Mouse (Mus musculus): ENCODE measurements at regions not wholly inside any gene's neighbourhood (a gene's known extent, or its start where the extent isn't known, plus 50 kb on each side); places are given as distances from the start of the nearest gene placed in this dataset.
A peak's percentile ranks its signal among the peaks of the same experiment; 100 is the strongest.

- no peak for ATAC-seq (replicated peaks; ENCODE audit: poor library complexity, severe bottlenecking)
Observed at GRCm38 (mm10) chr15:62395377-62395776, 1449.6 kb downstream of the Gsdmc2 start.

DNA sequence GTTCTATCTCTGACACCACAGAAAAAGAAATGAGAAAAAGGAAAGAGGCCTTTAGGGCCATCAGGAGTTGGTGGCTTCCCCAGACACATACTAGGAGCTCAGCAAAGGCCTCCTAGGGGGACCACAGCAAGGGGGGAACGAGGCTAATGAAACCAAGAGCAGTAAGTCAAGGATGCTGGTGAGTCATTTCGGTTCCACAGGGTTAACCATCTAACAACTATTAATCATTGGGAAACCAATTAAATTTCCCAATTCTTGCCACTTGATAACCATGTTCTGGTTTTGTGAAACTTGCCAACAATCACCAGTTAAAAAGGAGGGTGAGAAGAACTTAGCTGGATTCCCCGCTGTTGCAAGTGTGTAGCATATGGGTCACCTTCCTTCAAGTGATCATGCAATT lies 1451.6 kb downstream of the Gsdmc2 start:
- ATAC-seq (replicated peaks; ENCODE audit: poor library complexity, severe bottlenecking) = 0 out of 2 replicates have a peak, but pooled peaks have one; percentile 28

DNA sequence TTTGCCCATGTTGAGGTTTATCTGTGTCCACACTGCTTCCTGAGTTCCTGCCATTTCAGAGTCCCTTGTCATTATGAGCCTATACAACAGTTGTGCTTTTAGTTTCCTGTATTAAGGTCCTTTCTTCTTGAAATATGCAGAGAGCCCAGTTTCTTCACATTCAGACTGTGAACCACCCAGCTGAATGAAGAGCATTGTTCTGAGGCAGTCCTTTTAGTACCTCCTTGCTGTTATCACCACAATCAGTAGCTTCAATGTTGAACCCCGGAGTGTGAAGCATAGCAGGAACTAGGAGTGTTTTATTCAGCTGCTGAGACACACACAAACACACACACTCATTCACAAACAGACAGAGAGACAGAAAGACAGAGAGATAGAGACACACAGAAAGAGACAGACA lies 1452.1 kb downstream of the Gsdmc2 start:
- ATAC-seq (replicated peaks; ENCODE audit: poor library complexity, severe bottlenecking) = no peak

- ATAC-seq (replicated peaks; ENCODE audit: poor library complexity, severe bottlenecking) = peak; percentile 85
Observed at GRCm38 (mm10) chr15:62392381-62392780, 1452.6 kb downstream of the Gsdmc2 start.

- peak; percentile 49 for ATAC-seq (replicated peaks; ENCODE audit: poor library complexity, severe bottlenecking)
Observed at GRCm38 (mm10) chr15:62389431-62390105, 1455.4 kb downstream of the Gsdmc2 start.

- ATAC-seq (replicated peaks; ENCODE audit: poor library complexity, severe bottlenecking) = peak; percentile 63
Observed at GRCm38 (mm10) chr15:62382233-62382632, 1459.4 kb upstream of the A1bg start.

GRCm38 (mm10) chr15:62374641-62375040 lies 1451.8 kb upstream of the A1bg start:
- no peak for ATAC-seq (replicated peaks; ENCODE audit: poor library complexity, severe bottlenecking)

DNA sequence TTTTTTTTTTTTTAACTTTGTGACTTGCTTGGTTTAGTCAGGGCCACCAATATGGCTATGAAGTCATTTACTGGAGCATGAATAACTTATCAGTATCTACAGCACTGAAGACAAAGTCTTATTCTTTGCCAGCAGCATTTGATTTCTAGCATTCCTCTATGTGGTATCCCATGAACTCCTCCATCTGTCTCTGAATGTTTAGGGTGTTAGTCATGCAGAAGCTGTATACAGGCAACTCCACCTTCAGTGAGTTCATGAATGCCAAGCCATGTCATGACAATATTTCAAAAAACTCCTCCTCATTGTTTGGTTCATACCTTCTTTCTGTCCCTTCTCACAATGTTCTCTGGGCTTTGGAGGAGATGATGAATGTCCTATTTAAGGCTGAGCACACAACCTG lies 1438.4 kb upstream of the A1bg start:
- no peak for ATAC-seq (replicated peaks; ENCODE audit: poor library complexity, severe bottlenecking)

GRCm38 (mm10) chr15:62358338-62359239 lies 1435.8 kb upstream of the A1bg start:
- ATAC-seq (replicated peaks; ENCODE audit: poor library complexity, severe bottlenecking) = no peak

- ATAC-seq (replicated peaks; ENCODE audit: poor library complexity, severe bottlenecking) = no peak
Observed at GRCm38 (mm10) chr15:62353786-62354185, 1431.0 kb upstream of the A1bg start.

- peak; percentile 81 for ATAC-seq (replicated peaks; ENCODE audit: poor library complexity, severe bottlenecking)
Observed at GRCm38 (mm10) chr15:62350862-62351757, 1428.3 kb upstream of the A1bg start.

DNA sequence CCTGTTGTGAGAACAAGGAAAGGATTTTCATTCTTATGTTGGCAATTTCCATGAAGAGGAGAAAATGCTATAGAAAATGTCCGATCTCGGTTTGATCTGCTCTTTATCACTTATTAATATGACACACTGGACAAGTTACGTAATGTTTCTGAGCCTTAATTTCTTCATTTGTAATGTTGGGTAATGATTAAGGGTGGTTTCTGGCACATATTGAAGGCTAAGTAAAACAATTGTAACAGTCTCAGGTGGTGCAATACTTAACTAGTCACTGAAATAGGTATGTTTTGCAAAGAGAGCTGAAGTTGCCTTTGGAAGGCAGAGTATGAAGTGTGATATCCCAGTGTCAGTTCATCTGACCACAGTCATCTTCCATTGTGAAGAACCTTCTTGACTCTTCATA lies 1427.2 kb upstream of the A1bg start:
- ATAC-seq (replicated peaks; ENCODE audit: poor library complexity, severe bottlenecking) = peak; percentile 46; the same call in 1 of the 2 replicates

- no peak for ATAC-seq (replicated peaks; ENCODE audit: poor library complexity, severe bottlenecking)
Observed at GRCm38 (mm10) chr15:62348956-62349355, 1426.1 kb upstream of the A1bg start.

DNA sequence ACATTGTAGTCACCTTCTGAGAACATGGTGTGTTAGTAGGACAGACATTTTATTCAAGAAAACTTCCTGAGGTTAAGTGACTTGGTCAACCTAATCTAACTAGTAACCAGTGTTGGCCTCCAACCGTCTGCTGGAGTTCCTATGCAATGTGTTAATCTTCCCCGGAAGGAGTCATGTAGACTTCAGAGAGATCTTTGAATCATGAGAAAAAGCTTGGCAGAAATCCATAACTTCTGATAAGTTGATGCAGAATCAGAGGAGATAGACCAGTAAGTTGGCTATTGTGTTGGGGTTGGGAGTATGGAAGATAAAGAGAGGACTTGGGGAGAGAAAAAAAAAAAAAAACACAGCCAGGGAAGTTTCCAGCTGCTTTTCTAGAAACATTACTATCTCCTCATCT lies 1424.9 kb upstream of the A1bg start:
- ATAC-seq (replicated peaks; ENCODE audit: poor library complexity, severe bottlenecking) = no peak

DNA sequence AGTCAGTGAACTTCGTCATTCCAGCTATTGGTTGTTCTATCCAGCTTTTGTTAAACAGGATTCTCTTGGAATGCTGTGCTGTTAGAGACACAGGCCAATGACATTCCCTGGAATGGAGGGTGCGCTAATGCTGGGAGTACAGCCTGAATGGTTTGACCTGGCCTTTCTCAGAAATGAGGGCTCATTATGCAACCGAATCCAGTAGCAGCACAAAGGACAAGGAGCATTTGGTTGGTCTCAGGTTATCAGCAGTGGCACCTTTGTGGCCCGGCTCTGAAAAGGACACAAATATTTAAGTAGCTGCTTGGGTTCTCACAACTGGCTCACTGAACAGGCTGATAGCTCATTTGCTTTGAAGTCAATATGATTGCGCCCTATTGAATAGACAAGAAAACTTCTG lies 1423.1 kb upstream of the A1bg start:
- ATAC-seq (replicated peaks; ENCODE audit: poor library complexity, severe bottlenecking) = no peak

DNA sequence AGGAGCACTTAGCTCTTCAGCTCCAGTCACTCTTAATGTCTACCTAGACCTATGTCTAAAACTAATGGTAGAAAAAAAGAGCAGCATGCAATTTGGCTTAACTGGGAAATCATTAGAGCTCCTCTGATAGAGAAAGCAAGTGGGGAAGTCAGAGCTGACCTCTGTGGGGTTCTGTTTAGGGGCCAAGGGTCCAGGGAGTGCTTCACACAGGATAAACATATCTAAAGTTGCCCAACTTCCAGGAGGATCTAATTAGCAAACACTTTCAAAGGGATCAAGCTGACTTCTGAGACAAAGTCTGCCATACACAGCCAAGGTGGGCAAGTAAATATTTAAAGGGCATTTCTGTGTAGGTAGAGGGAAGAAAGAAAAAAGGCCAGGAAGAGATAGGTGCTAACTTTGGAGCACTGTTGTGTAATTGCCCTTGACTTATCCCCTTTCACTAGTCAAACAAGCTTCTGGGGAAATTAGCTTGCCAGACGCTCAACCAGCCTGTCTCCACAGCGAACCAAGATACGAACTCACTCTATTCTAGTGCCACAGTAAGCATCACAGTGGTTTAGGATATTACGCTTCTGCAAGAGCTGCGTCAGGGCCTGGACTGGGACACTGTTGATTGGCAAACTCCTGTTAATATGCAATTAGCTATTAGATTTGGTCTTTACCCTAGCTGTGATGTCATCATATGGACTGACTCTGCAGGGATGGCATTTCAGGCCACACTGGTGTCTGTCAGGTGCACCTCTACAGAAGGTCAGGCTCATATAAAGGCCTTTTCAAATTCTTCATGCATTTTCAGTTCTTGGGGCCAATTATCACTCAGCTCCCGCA lies 1413.9 kb upstream of the A1bg start:
- ATAC-seq (replicated peaks; ENCODE audit: poor library complexity, severe bottlenecking) = no peak

DNA sequence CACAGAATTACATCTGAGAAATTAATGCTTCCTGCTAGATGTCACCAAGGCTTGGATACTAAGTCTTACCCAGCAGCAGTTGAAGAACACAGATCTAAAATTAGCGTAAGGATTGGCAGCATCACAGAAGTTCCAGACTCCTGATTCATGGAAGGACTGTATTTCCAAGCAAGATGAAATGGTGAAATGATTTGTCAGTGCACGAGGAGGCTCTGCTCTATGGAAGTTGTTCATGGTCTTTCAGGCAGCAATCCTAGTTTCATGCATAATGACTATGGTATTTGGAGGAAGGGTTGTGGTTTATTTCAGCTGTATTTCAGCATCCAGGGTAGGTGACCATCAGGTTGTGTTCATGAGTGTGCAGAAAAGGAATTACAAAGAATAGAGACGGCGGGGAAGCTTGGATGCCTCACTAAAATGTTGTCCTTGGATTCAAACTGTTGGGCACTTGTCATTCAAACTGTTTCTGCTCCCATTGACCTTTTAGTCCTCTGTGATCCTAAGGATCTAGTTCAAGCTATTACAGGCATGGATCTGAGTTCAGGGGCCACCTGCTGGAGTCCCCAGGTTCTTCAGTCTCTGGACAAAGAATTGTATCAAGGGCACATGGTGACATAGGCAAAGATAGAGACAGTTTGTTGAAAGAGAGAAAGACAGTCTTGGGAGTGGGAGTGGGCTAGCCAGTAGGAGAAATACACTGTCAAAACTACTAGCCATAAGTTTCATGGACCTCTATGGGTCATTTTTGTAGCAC lies 1411.6 kb upstream of the A1bg start:
- ATAC-seq (replicated peaks; ENCODE audit: poor library complexity, severe bottlenecking) = no peak

DNA sequence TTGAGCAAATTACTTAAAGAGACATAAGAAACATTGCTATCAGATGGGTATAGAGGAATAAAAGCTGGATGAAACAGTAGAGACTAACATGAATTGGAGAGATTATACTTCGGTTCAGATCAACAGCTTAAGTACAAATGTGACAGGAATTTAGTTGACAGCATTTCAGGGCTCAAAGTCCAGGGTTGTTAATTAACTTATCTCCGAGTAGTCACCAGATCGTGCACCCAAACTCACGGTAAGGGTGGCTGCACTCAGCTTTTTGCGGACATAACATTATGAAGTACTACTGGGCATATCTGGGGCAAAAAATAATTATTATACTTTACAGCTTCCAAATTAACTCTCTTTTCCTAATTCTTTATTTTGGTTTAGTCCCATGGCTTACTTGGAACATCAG lies 1409.3 kb upstream of the A1bg start:
- ATAC-seq (replicated peaks; ENCODE audit: poor library complexity, severe bottlenecking) = no peak

Measured in granulocyte monocyte progenitor cell, adult 5-6 weeks (primary cell).